Mouse (Mus musculus): ENCODE results near the gene Il4ra. TPM values are rescaled to one million over a fixed set of nuclear protein-coding genes. Genes with fewer than 3 reads are reported as not detected.

Il4ra gene
- polyA plus RNA-seq, 1 experiment from 2014 or later: 8.2 TPM

DNA sequence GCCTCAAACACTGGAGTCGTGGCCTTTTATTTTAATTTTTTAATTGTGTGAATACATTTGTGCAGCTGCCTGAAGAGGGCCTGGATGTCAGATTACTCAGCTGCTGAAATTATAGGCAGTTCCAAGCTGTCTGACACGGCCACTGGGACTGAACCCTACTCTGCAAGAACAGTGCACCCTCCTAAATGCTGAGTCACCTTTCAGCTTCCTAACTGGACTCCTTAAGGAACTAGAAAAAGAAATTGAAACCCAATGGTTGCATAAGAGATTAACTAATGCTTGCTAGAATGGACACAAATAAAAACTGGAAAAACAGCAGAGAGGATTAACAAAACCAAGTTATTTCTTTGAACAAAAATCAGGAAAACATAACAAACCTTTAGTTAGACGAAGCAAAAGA is 44.5 kb downstream of the Il4ra start:
- DNase-seq (ENCODE audit: low spot score) (no peak), ATAC-seq (replicated peaks; ENCODE audit: low FRiP score, low TSS enrichment, low read depth) (no peak)
- Histone ChIP-seq H3K9ac (ENCODE audit: low read length) (no peak overlapping the region), H3K4me2 (ENCODE audit: low read length) (no peak overlapping the region), H3K27me3 (replicated peaks; ENCODE audit: control insufficient read depth, insufficient read depth, low read length) (no peaks in the 10 kb centered on the region), H3K27ac (ENCODE audit: low read depth) (no peak overlapping the region), H3K36me3 (ENCODE audit: control insufficient read depth, insufficient read depth, low read length) (no peaks in the 10 kb centered on the region), H3K4me1 (replicated peaks; ENCODE audit: control insufficient read depth, insufficient read depth, low read length) (no peaks in the 10 kb centered on the region), H3K9me3 (ENCODE audit: control insufficient read depth, low read length) (no peaks in the 10 kb centered on the region), H3K4me3 (ENCODE audit: low read depth, low read length) (no peak overlapping the region)
- 62% methylated on average over 3 of the region's 3 CpGs for WGBS

DNA sequence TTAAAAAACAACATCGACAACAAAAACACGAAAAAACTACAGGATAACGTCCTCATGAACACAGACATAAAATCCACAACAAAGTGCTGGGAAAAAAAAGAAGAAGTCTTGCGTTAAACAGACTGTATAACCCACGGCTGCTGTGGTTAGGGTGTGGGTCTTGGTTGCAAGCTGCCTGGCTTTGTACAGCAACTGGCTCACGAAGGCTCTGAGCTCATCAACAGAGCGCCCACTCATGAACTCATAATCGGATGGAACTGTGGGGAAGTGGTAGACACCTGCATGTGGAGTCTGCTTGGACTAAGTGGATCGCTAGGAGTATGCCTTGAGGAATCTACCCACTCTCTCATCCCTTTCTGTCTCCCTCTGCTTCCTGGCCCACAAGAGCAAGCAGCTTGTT is 45.2 kb downstream of the Il4ra start:
- no peak overlapping the region for H3K9ac ChIP-seq (ENCODE audit: low read length)
- no peak overlapping the region for H3K27ac ChIP-seq (ENCODE audit: low read depth)
- H3K9me3 ChIP-seq (ENCODE audit: control insufficient read depth, low read length): no peaks in the 10 kb centered on the region
- no peak for ATAC-seq (replicated peaks; ENCODE audit: low FRiP score, low TSS enrichment, low read depth)
- no peak overlapping the region for H3K4me2 ChIP-seq (ENCODE audit: low read length)
- no peak for DNase-seq (ENCODE audit: low spot score)
- no peaks in the 10 kb centered on the region for H3K4me1 ChIP-seq (replicated peaks; ENCODE audit: control insufficient read depth, insufficient read depth, low read length)
- no peak overlapping the region for H3K4me3 ChIP-seq (ENCODE audit: low read depth, low read length)
- H3K36me3 ChIP-seq (ENCODE audit: control insufficient read depth, insufficient read depth, low read length): no peaks in the 10 kb centered on the region
- H3K27me3 ChIP-seq (replicated peaks; ENCODE audit: control insufficient read depth, insufficient read depth, low read length): no peaks in the 10 kb centered on the region
- 86% methylated on average over 9 of the region's 9 CpGs for WGBS

DNA sequence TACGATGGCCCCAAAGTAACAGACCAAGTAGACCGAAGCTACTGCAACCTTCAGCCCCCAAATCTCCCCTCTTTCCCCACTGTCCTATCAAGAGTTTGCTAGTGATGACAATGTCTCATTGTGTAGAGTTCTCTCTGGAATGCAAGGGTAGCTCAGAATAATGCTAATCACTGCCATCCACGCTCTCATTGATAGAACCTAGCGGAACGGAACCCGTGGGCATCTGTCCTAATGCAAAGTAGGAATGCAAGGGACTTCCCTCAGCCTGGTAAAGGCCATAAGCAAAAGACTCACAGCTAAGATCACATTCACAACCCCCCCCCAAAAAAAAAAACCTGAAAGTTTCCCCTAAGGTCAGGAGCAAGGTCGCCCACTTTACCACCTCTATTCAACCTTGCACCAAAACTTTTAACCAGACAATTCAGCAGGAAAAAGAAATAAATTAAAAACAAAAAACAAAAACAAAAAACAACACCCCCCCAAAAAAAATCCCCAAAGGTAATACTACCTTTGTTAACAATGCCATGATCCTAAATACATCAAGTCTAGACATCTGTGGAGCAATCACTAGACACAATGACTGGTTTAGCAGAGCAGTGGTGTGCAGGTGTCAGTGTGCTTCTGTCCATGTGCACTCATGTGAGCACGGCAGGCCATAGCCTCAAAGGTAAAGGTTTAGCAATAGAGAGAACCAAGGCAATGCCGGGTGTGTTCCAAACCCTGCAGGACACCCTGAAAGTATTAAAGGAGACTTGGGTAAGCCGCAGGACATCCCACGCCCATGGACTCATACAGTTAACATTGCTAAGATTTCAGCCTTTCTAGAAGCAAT is 45.8 kb downstream of the Il4ra start:
- no peak for ATAC-seq (replicated peaks; ENCODE audit: low FRiP score, low TSS enrichment, low read depth)

DNA sequence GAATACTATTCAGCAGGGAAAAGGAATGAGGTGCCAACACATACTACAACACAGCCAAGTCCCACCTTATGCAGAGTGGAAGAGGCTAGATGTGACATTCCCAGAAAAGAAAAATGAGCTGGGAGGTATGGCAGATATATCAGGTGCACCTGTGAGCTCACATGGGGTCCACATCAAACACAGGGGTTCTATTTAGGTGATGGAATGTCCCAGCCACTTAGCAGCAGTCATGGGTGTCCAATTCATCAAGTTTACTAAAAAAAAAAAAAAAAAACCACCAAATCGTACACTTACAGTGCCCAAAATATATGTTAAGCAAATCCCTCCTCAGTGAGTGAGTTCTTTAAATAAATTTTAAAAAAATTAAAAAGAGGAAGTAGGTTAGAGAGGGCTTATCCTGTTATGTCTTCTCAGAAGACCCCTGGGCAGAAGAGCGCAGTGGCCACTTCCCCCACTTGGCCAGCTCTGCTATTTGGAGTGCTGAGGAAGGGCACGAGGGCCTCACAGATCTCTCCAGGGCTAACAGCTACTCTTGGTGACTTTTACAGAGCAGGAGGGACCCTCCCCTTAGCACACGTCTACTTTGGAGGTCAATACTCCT is 47.6 kb downstream of the Il4ra start:
- H3K9ac ChIP-seq (ENCODE audit: low read length): no peak overlapping the region
- 52% methylated on average over 4 of the region's 4 CpGs for WGBS
- DNase-seq (ENCODE audit: low spot score): no peak

More for the DNA sequence above, 45.8 kb downstream of the Il4ra start:
- Histone ChIP-seq H3K9ac (ENCODE audit: low read length) (no peak overlapping the region), H3K4me1 (replicated peaks; ENCODE audit: control insufficient read depth, insufficient read depth, low read length) (no peaks in the 10 kb centered on the region), H3K27ac (ENCODE audit: low read depth) (no peak overlapping the region), H3K4me3 (ENCODE audit: low read depth, low read length) (no peak overlapping the region), H3K36me3 (ENCODE audit: control insufficient read depth, insufficient read depth, low read length) (no peaks in the 10 kb centered on the region), H3K9me3 (ENCODE audit: control insufficient read depth, low read length) (no peaks in the 10 kb centered on the region), H3K4me2 (ENCODE audit: low read length) (no peak overlapping the region), H3K27me3 (replicated peaks; ENCODE audit: control insufficient read depth, insufficient read depth, low read length) (no peaks in the 10 kb centered on the region)
- 92% methylated on average over 11 of the region's 11 CpGs for WGBS
- DNase-seq (ENCODE audit: low spot score): no peak

DNA sequence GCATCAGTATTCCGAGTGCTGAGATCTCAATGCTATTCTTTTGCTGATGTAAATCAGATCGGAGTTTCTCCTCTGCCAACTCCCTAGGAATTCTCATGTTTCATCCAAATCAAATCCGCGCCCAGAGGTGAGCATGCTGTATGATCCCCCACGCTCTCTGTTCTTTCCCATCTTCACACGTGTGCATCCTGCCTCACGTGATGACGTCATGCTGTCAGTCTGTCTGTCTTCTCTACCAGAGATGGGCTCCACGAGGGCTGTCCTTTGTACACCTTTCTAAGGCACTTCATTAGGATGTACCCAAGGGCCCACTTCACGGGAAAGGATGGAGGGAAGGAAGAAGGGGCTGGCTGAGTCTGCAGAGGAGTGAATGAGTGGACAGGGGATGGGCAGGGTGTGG is 48.2 kb downstream of the Il4ra start:
- Histone ChIP-seq H3K9me3 (ENCODE audit: control insufficient read depth, low read length) (no peaks in the 10 kb centered on the region), H3K27me3 (replicated peaks; ENCODE audit: control insufficient read depth, insufficient read depth, low read length) (no peaks in the 10 kb centered on the region), H3K9ac (ENCODE audit: low read length) (no peak overlapping the region), H3K36me3 (ENCODE audit: control insufficient read depth, insufficient read depth, low read length) (no peaks in the 10 kb centered on the region), H3K4me2 (ENCODE audit: low read length) (no peak overlapping the region), H3K4me1 (replicated peaks; ENCODE audit: control insufficient read depth, insufficient read depth, low read length) (no peaks in the 10 kb centered on the region), H3K27ac (ENCODE audit: low read depth) (no peak overlapping the region), H3K4me3 (ENCODE audit: low read depth, low read length) (no peak overlapping the region)
- no peak for DNase-seq (ENCODE audit: low spot score)
- ATAC-seq (replicated peaks; ENCODE audit: low FRiP score, low TSS enrichment, low read depth): no peak
- WGBS: 71% methylated on average over 10 of the region's 10 CpGs

More for the DNA sequence above, 47.6 kb downstream of the Il4ra start:
- no peak for ATAC-seq (replicated peaks; ENCODE audit: low FRiP score, low TSS enrichment, low read depth)
- Histone ChIP-seq H3K27me3 (replicated peaks; ENCODE audit: control insufficient read depth, insufficient read depth, low read length) (no peaks in the 10 kb centered on the region), H3K9me3 (ENCODE audit: control insufficient read depth, low read length) (no peaks in the 10 kb centered on the region), H3K4me3 (ENCODE audit: low read depth, low read length) (no peak overlapping the region), H3K4me2 (ENCODE audit: low read length) (no peak overlapping the region), H3K4me1 (replicated peaks; ENCODE audit: control insufficient read depth, insufficient read depth, low read length) (no peaks in the 10 kb centered on the region), H3K27ac (ENCODE audit: low read depth) (no peak overlapping the region), H3K36me3 (ENCODE audit: control insufficient read depth, insufficient read depth, low read length) (no peaks in the 10 kb centered on the region)

DNA sequence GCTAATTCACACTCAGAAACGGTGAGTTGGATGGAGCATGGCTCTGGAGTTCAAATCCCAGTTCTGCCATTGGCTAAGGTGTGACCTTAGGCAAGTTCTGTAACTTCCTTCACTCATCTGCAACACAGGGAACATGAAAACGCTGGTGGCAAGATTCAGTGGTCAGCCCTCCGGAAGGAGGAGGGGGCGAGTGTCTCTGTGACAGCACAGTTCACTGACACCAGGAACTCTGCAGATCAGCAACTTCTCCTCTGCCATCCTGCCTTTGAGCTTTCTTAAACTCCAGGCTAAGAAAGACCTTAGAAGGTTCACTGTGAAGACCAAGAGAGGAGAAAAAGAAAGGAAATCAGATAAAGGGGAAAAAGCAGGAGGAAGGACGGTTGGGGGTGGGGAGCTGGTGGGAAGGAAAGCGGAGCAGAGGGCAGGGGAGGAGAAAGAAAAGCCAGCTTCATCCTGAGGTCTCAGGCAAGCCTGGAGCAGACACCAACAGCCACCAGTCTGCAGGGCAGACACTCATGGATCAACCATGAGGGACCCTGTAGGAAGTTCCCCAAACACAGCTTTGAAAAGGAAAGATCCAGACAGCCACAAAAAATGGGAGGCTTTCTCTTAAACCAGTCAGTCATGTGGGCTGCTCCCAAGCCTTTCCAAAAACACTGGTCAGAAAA is 48.8 kb downstream of the Il4ra start:
- DNase-seq (ENCODE audit: low spot score) (no peak), ATAC-seq (replicated peaks; ENCODE audit: low FRiP score, low TSS enrichment, low read depth) (no peak)
- Histone ChIP-seq H3K9ac (ENCODE audit: low read length) (no peak overlapping the region), H3K4me3 (ENCODE audit: low read depth, low read length) (no peak overlapping the region), H3K27me3 (replicated peaks; ENCODE audit: control insufficient read depth, insufficient read depth, low read length) (no peaks in the 10 kb centered on the region), H3K36me3 (ENCODE audit: control insufficient read depth, insufficient read depth, low read length) (no peaks in the 10 kb centered on the region), H3K4me2 (ENCODE audit: low read length) (no peak overlapping the region), H3K9me3 (ENCODE audit: control insufficient read depth, low read length) (no peaks in the 10 kb centered on the region), H3K27ac (ENCODE audit: low read depth) (no peak overlapping the region), H3K4me1 (replicated peaks; ENCODE audit: control insufficient read depth, insufficient read depth, low read length) (no peaks in the 10 kb centered on the region)
- 30% methylated on average over 6 of the region's 6 CpGs for WGBS

DNA sequence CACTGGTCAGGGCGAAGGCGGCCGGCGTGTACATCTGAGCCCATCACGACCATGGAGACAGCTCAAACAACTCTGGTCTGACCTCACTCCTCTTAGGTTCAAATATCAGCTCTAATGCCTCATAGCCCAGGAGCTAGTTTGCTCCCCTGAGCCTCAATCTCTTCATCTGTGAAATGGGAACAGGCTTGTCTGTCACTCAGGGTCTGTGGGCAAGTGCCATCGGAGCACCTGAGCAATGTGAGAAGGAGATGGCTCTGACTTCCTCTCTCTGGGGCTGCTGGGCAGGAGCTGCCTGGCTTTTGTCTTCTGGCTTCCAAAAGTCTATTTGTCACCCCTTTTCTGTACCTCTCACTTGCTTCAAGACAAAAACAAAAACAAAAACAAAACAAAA is 49.4 kb downstream of the Il4ra start:
- Histone ChIP-seq H3K9me3 (ENCODE audit: control insufficient read depth, low read length) (no peaks in the 10 kb centered on the region), H3K36me3 (ENCODE audit: control insufficient read depth, insufficient read depth, low read length) (no peaks in the 10 kb centered on the region), H3K4me2 (ENCODE audit: low read length) (no peak overlapping the region), H3K9ac (ENCODE audit: low read length) (no peak overlapping the region), H3K4me1 (replicated peaks; ENCODE audit: control insufficient read depth, insufficient read depth, low read length) (no peaks in the 10 kb centered on the region), H3K4me3 (ENCODE audit: low read depth, low read length) (no peak overlapping the region), H3K27me3 (replicated peaks; ENCODE audit: control insufficient read depth, insufficient read depth, low read length) (no peaks in the 10 kb centered on the region), H3K27ac (ENCODE audit: low read depth) (no peak overlapping the region)
- 87% methylated on average over 6 of the region's 6 CpGs for WGBS
- DNase-seq (ENCODE audit: low spot score) (no peak), ATAC-seq (replicated peaks; ENCODE audit: low FRiP score, low TSS enrichment, low read depth) (no peak)

DNA sequence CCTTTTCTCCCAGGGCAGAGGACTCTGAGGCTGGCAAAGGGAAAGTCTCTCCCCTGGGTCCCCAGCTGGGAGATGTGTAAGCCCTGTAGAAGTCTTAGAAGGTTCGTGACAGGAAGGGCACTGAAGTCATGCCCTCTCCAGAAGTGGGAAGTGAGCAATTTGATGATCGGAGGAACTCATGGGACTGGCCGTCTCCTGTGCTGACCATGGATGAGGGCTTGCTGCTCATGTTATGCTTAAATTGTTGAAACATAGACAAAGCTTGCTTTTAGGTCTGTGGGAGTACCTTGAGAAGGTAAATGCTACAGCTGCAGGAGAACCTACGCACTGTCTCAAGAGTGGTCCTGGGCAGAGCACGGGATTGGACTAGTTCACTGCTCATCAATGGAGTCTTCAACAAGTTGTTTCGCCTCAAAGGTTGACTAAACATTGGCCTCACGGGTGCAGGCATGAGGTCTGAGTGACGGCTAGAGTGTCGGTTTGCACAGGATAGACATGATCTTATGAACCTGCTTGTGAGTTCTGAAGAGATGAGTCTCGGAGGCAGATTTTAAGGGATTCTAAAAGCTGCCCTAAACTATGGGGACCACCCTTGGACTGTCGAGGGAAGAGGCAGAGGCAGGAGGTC is 50.0 kb downstream of the Il4ra start:
- no peaks in the 10 kb centered on the region for H3K9me3 ChIP-seq (ENCODE audit: control insufficient read depth, low read length)
- H3K27ac ChIP-seq (ENCODE audit: low read depth): no peak overlapping the region
- H3K4me2 ChIP-seq (ENCODE audit: low read length): no peak overlapping the region
- H3K27me3 ChIP-seq (replicated peaks; ENCODE audit: control insufficient read depth, insufficient read depth, low read length): no peaks in the 10 kb centered on the region
- H3K36me3 ChIP-seq (ENCODE audit: control insufficient read depth, insufficient read depth, low read length): no peaks in the 10 kb centered on the region
- no peaks in the 10 kb centered on the region for H3K4me1 ChIP-seq (replicated peaks; ENCODE audit: control insufficient read depth, insufficient read depth, low read length)
- no peak for DNase-seq (ENCODE audit: low spot score)
- H3K4me3 ChIP-seq (ENCODE audit: low read depth, low read length): no peak overlapping the region
- no peak overlapping the region for H3K9ac ChIP-seq (ENCODE audit: low read length)
- 72% methylated on average over 11 of the region's 11 CpGs for WGBS
- no peak for ATAC-seq (replicated peaks; ENCODE audit: low FRiP score, low TSS enrichment, low read depth)

Data from intestine, embryonic 14.5 days (tissue).